Mouse (Mus musculus) embryonic facial prominence, embryonic 15.5 days (tissue): ENCODE data around the gene Iqch. TPM values are rescaled to one million over a fixed set of nuclear protein-coding genes. Genes with fewer than 3 reads are reported as not detected.

Source experiments
- ATAC-seq: fragments of 200-750 bp; cut with Nextera tagmentation; 2 replicates; pipeline ENCODE4 v1.8.0; 2017; ENCODE audit warnings: low read depth, moderate TSS enrichment; ENCODE audit not compliant: insufficient number of reproducible peaks, low FRiP score, low TSS enrichment
- H3K27ac ChIP-seq: fragments of 300-500 bp; sonication (generic); replicated peaks from 2 replicates; pipeline ENCODE4 v1.5.1; 2015; ENCODE audit warnings: mild to moderate bottlenecking, inconsistent platforms
- H3K27me3 ChIP-seq: fragments of 300-500 bp; sonication (generic); 2 replicates; pipeline ENCODE4 v1.6.1; 2015; ENCODE audit warnings: inconsistent platforms
- H3K36me3 ChIP-seq: fragments of 300-500 bp; sonication (generic); 2 replicates; pipeline ENCODE4 v1.6.1; 2015; ENCODE audit warnings: mild to moderate bottlenecking, inconsistent platforms
- H3K4me1 ChIP-seq: fragments of 300-500 bp; sonication (generic); 2 replicates; pipeline ENCODE4 v1.6.1; 2015; ENCODE audit warnings: inconsistent platforms
- H3K4me2 ChIP-seq: fragments of 300-500 bp; sonication (generic); replicated peaks from 2 replicates; pipeline ENCODE4 v1.6.1; 2015; ENCODE audit warnings: mild to moderate bottlenecking, inconsistent platforms
- H3K4me3 ChIP-seq: fragments of 300-500 bp; sonication (generic); replicated peaks from 2 replicates; pipeline ENCODE4 v1.5.1; 2015; ENCODE audit warnings: mild to moderate bottlenecking, inconsistent platforms
- H3K9ac ChIP-seq: fragments of 300-500 bp; sonication (generic); 2 replicates; pipeline ENCODE4 v1.6.1; 2015; ENCODE audit warnings: inconsistent platforms
- H3K9me3 ChIP-seq: fragments of 300-500 bp; sonication (generic); replicated peaks from 2 replicates; pipeline ENCODE4 v1.6.1; 2016; ENCODE audit warnings: inconsistent platforms
- WGBS: fragments of 180-500 bp; shearing (Covaris S2); methylation state at CpG from one replicate; pipeline ENCODE4 v1.1.7; 2015; 5-methylcytosine and 5-hydroxymethylcytosine counted together
- polyA plus RNA-seq: library from polyadenylated mRNA; unstranded; fragments of >200 nt; fragmentation: Nextera tagmentation; extraction: Ambion mirVana; gene quantifications from 2 replicates; pipeline ENCODE4 v1.2.1, GENCODE M21; 2015

The Iqch gene
- polyA plus RNA-seq, 1 experiment from 2014 or later = 0.60 TPM

DNA sequence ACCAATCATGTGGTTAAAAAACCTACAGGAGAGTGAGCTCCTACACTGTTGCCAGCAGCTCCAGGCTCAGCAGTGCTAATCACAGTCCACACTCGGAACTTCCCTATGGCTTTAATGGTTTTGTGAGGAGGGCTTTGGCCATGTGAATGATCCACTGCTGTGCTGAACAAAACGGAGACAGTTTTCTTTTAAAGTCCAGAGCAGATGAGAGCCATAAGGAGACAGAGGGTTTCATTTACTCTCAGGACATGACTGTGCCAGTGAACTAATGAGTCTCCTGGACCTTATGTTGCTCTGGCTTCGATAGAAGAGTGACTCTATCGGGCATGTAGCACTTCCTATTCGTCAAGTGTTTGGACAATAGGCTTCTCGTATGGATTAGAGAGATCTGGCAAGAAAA is 181.9 kb downstream of the Iqch start:
- Histone ChIP-seq H3K36me3 (no peaks in the 10 kb centered on the region), H3K27me3 (no peaks in the 10 kb centered on the region), H3K4me2 (no peak overlapping the region), H3K27ac (no peak overlapping the region), H3K9ac (no peak overlapping the region), H3K4me3 (no peak overlapping the region), H3K4me1 (no peaks in the 10 kb centered on the region), H3K9me3 (no peaks in the 10 kb centered on the region)
- no peak for ATAC-seq
- 36% methylated on average over 6 of the region's 6 CpGs for WGBS

DNA sequence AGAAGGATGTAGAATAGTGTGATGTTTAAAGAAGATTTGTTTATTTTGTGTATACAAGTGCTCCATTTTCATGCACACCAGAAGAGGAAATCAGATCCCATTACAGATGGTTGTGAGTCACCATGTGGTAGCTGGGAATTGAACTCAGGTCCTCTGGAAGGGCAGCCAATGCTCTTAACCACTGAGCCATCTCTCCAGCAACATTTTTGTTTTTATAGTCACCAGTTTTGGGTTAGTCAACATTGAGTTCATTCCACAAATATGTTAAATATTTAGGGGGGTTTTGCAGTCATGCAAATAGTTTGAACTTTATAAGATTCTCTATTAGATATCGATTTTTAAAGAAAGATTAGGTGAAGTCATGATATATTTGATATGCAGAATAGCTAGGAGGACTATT is 202.1 kb downstream of the Iqch start:
- H3K36me3 ChIP-seq = no peaks in the 10 kb centered on the region
- no peak overlapping the region for H3K27ac ChIP-seq
- 79% methylated on average over 1 of the region's 1 CpGs for WGBS
- no peak for ATAC-seq
- no peaks in the 10 kb centered on the region for H3K27me3 ChIP-seq
- no peaks in the 10 kb centered on the region for H3K9me3 ChIP-seq
- no peak overlapping the region for H3K4me2 ChIP-seq
- H3K4me1 ChIP-seq = peaks cover 10% of the 10 kb centered on the region
- H3K9ac ChIP-seq = no peak overlapping the region
- H3K4me3 ChIP-seq = no peak overlapping the region

- H3K27ac ChIP-seq = peak overlapping the region; percentile 80; the same call in 1 of the 2 replicates
- H3K4me3 ChIP-seq = peak overlapping the region; percentile 83
- H3K4me1 ChIP-seq = peaks cover 10% of the 10 kb centered on the region
- H3K27me3 ChIP-seq = no peaks in the 10 kb centered on the region
- 4% methylated on average over 8 of the region's 8 CpGs for WGBS
- H3K4me2 ChIP-seq = peak overlapping the region; percentile 85
- H3K36me3 ChIP-seq = no peaks in the 10 kb centered on the region
- no peaks in the 10 kb centered on the region for H3K9me3 ChIP-seq
- ATAC-seq = peak; percentile 35; the same call in 1 of the 2 replicates
- H3K9ac ChIP-seq = peak overlapping the region; percentile 79
Observed at GRCm38 (mm10) chr9:63399463-63399815, 202.9 kb downstream of the Iqch start.

DNA sequence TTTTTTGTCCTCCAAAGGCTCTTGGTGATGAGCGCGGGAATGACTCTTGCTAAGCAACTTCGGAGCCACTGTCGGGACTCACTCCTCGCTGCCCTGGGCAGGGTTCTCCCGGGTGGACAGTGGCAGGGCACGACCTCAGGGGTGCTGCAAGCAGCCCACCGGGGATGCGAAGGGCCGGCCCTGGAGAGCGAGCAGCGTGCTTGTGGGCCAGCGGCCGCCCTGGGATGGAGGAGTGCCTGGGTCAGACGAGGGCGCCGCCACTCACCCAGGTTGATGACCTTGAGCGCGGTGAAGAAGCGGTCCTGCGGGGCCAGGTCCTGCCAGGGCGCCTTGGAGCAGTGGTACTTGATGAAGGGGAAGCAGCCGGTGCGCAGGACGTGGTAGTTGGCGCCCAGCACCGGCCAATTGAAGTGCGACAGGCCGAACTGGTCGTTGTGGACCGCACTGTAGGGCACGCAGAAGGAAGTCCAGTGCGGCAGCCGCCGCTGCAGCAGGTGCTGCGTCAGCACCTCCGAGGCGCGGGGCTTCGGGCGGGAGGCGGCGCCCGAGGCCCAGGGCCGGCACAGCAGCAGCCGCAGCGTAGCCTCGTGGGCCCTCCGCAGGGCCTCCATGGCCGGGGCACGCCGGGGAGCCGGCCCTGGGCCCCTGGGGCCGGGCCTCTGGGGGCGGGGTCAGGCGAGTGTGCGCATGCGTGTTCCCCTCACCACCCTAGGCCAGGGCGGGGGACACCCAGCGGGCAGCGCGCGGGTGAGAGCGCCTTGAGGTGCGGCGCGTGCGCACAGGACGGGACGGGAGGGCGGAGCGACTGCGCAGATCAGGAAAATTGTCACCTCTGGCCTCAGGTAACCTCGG is 203.5 kb downstream of the Iqch start, which contains the start of gene 2300009A05Rik:
TSS of gene 2300009A05Rik (minus strand) at position 636 of the 852 bp plus-strand sequence.
- peak within 1 kb of the TSS; percentile 80 for H3K27ac ChIP-seq
- under 1% methylated on average over 72 of the region's 74 CpGs for WGBS
- H3K4me1 ChIP-seq = peaks cover 10% of the 10 kb centered on the region
- ATAC-seq = peak; percentile 97
- peak within 1 kb of the TSS; percentile 83 for H3K4me3 ChIP-seq
- H3K36me3 ChIP-seq = no peaks in the 10 kb centered on the region
- H3K4me2 ChIP-seq = peak within 1 kb of the TSS; percentile 85
- H3K9me3 ChIP-seq = no peaks in the 10 kb centered on the region
- no peaks in the 10 kb centered on the region for H3K27me3 ChIP-seq
- H3K9ac ChIP-seq = peak within 1 kb of the TSS; percentile 79

DNA sequence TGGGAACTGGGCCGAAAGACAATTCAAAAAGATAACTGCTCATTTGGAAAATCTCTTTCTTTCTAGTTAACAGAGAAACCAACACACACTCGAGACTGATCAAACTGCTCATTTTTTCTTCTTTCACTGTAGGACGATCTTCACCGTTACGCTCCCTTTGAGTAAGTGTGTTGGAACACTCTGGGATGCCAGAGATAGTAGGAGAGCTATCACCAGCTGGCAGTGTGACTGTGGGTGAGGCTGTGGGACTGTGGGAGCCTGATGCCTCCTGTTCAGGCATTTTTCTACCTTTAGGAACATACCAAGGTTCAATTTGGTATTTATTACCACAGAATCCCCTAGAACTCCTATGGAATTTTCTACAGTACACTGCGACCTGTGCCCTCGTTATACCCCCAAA is 206.7 kb downstream of the Iqch start:
- H3K4me1 ChIP-seq = peaks cover 10% of the 10 kb centered on the region
- H3K27ac ChIP-seq = no peak overlapping the region
- no peaks in the 10 kb centered on the region for H3K9me3 ChIP-seq
- no peak overlapping the region for H3K4me3 ChIP-seq
- no peaks in the 10 kb centered on the region for H3K27me3 ChIP-seq
- WGBS = 80% methylated on average over 7 of the region's 7 CpGs
- no peak overlapping the region for H3K9ac ChIP-seq
- ATAC-seq = no peak
- H3K4me2 ChIP-seq = no peak overlapping the region
- no peaks in the 10 kb centered on the region for H3K36me3 ChIP-seq

- no peak for ATAC-seq
Observed at GRCm38 (mm10) chr9:63391307-63391706, 211.0 kb downstream of the Iqch start.

DNA sequence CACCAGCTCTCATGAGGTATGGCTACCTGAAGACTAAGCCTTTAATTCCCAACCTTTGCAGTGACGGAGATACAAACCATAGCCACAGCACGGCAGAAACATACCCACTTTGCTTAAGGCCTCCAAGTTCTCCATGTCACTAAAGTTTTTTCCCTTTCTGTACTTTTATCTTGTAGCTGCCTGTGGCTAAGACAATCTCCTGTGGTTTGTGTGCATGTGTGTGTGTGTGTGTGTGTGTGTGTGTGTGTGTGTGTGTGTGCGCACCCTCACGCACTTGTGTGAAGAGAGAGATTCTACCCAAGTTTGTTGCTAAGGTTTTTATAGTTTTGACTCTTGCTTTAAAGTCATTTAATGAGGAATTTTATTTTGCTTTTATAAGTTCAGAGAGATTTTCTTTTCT is 219.5 kb downstream of the Iqch start:
- ATAC-seq = no peak
- Histone ChIP-seq H3K27ac (no peak overlapping the region), H3K9me3 (no peaks in the 10 kb centered on the region), H3K4me3 (no peak overlapping the region), H3K4me1 (no peaks in the 10 kb centered on the region), H3K27me3 (no peaks in the 10 kb centered on the region), H3K9ac (no peak overlapping the region), H3K36me3 (no peaks in the 10 kb centered on the region), H3K4me2 (no peak overlapping the region)
- 89% methylated on average over 4 of the region's 4 CpGs for WGBS

More at GRCm38 (mm10) chr9:63391307-63391706, 211.0 kb downstream of the Iqch start:
- H3K4me2 ChIP-seq = no peak overlapping the region
- H3K9ac ChIP-seq = no peak overlapping the region
- no peaks in the 10 kb centered on the region for H3K27me3 ChIP-seq
- H3K4me1 ChIP-seq = no peaks in the 10 kb centered on the region
- H3K27ac ChIP-seq = no peak overlapping the region
- WGBS = 69% methylated on average over 2 of the region's 2 CpGs
- H3K4me3 ChIP-seq = no peak overlapping the region
- H3K9me3 ChIP-seq = no peaks in the 10 kb centered on the region
- no peaks in the 10 kb centered on the region for H3K36me3 ChIP-seq

GRCm38 (mm10) chr9:63380326-63380725 is 222.0 kb downstream of the Iqch start:
- H3K9ac ChIP-seq = no peak overlapping the region
- no peak for ATAC-seq
- 81% methylated on average over 3 of the region's 3 CpGs for WGBS

GRCm38 (mm10) chr9:63378174-63378573 is 224.1 kb downstream of the Iqch start:
- Histone ChIP-seq H3K27me3 (no peaks in the 10 kb centered on the region), H3K4me3 (peak overlapping the region; percentile 74), H3K27ac (peak overlapping the region; percentile 78; the same call in 1 of the 2 replicates), H3K4me2 (peak overlapping the region; percentile 87), H3K4me1 (peaks cover 28% of the 10 kb centered on the region), H3K9me3 (no peaks in the 10 kb centered on the region), H3K9ac (peak overlapping the region; percentile 69), H3K36me3 (no peaks in the 10 kb centered on the region; the same call in 1 of the 2 replicates)
- WGBS = 14% methylated on average over 8 of the region's 8 CpGs
- ATAC-seq = no peak

More at GRCm38 (mm10) chr9:63380326-63380725, 222.0 kb downstream of the Iqch start:
- H3K27me3 ChIP-seq = no peaks in the 10 kb centered on the region
- H3K27ac ChIP-seq = no peak overlapping the region
- no peaks in the 10 kb centered on the region for H3K9me3 ChIP-seq
- no peaks in the 10 kb centered on the region for H3K36me3 ChIP-seq
- no peak overlapping the region for H3K4me2 ChIP-seq
- H3K4me1 ChIP-seq = peaks cover 19% of the 10 kb centered on the region
- no peak overlapping the region for H3K4me3 ChIP-seq

DNA sequence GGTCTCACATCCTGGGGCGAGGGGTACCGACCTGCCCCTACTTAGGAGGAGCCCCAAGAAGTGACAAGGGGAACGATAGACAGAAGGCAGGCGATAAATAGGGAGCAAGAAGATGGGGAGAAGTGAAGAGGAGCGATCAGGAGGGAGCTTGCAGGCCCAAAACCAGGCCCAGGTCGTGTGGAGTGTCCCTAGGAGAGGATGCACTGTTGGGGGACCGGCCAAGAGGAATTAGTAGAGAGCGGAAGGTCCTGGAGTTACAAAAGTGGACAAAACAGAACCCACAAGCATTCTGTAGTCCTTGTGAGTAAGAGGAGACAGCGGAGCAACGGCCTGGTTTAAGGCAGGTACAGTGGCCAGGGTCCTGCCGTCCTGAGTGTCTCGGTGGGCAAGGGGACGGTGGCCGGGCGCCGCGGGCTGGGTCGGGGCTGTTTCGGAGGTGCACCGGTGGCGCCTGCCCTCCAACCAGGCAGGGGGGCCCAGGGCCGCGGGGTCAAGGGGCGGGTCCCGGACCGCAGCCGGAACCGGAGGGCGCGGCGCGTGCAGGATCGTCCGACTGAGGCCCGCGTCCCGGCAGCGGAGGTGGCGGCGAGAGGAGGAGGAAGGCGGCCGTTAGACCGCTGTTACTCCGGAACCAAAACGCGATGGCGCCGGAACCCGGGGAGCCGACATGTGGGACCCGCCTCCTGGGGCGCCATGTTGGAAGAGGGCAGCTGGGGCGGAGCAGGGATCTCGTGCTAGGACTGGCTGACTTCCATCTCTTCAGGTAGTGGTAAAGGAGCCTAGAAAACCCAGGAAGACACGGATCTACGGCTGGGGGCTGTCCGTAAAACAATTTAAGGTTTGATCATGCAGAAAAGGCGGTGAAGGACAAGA is 224.8 kb downstream of the Iqch start, which contains the start of gene Map2k5:
TSS of gene Map2k5 (minus strand) at position 633 of the 873 bp plus-strand sequence.
- Histone ChIP-seq H3K4me1 (peaks cover 28% of the 10 kb centered on the region), H3K9ac (peak within 1 kb of the TSS; percentile 69), H3K4me2 (peak within 1 kb of the TSS; percentile 87), H3K9me3 (no peaks in the 10 kb centered on the region), H3K27ac (peak within 1 kb of the TSS; percentile 78), H3K36me3 (no peaks in the 10 kb centered on the region; the same call in 1 of the 2 replicates), H3K4me3 (peak within 1 kb of the TSS; percentile 74), H3K27me3 (no peaks in the 10 kb centered on the region)
- WGBS = under 1% methylated on average over 49 of the region's 58 CpGs
- peak; percentile 91 for ATAC-seq

DNA sequence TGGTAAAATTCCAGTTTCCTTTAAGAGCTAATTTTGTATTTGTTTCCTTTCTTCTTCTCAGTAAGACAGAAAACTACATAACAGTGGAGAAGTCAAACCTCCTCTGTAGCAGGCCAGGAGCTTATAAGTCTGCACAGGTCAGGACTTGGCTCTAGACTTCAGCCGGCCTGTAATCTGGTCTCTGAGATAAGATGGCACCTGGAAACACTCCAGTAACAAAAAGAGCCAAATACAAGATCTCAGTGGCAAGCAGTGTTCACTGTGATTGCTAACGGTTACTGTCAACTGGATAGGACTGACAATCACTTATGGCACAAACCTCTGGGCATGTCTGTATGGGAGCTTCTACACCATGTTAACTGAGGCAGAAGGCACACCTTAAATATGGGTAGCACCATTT is 229.0 kb downstream of the Iqch start:
- 85% methylated on average over 2 of the region's 2 CpGs for WGBS
- Histone ChIP-seq H3K4me2 (no peak overlapping the region), H3K27ac (no peak overlapping the region), H3K4me3 (no peak overlapping the region), H3K9ac (no peak overlapping the region), H3K36me3 (no peaks in the 10 kb centered on the region; the same call in 1 of the 2 replicates), H3K27me3 (no peaks in the 10 kb centered on the region), H3K9me3 (no peaks in the 10 kb centered on the region), H3K4me1 (peaks cover 34% of the 10 kb centered on the region)
- no peak for ATAC-seq
